Mouse (Mus musculus): Measurements from ENCODE around the gene Olfr749. TPM values are rescaled to one million over a fixed set of nuclear protein-coding genes. Genes with fewer than 3 reads are reported as not detected.
"Not testable (repeated sequence)": the region's sequence is repeated elsewhere in the genome, so short reads cannot be mapped to it uniquely, and the experiment has no call there.

Gene Olfr749
- total and polyA plus RNA-seq, 3 experiments = not detected

DNA sequence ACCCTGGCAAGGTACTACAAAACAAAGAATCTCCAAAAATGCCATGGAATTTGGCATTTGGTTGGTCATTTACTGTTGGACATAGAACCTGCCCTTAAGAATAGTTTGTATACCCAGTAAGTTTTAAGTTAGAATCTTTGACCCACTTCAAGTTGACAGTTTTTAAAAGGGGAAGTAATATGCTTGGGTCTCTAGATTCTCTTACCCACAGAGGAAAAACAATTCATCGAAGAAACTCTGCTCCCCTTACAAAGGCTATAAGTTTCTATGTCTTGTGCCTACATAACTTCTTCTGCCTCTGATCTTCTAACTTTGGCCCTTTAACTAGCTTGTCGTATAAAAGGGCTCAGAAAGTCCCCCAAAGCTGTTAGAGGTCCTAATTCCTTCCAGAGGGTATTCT is 4.6 kb downstream of the Olfr749 start:
- Histone ChIP-seq H3K9ac (ENCODE audit: control insufficient read depth, low read depth, low read length, poor library complexity, severe bottlenecking) (no peak overlapping the region), H3K4me3 (ENCODE audit: control insufficient read depth in 1 of 2, insufficient read depth in 1 of 2, low read depth in 2 of 2, low read length in 2 of 2) (no peak overlapping the region), H3K27ac (ENCODE audit: control insufficient read depth, low read depth, low read length) (no peak overlapping the region), H3K4me1 (ENCODE audit: control insufficient read depth in 1 of 2, insufficient read depth in 2 of 2, low read length in 2 of 2) (no peaks in the 10 kb centered on the region), H3K79me2 (ENCODE audit: control insufficient read depth, insufficient read depth, low read length, poor library complexity) (no peaks in the 10 kb centered on the region), H3K36me3 (ENCODE audit: control insufficient read depth in 1 of 2, insufficient read depth in 2 of 2, low read length in 2 of 2) (no peaks in the 10 kb centered on the region), H3K27me3 (ENCODE audit: control insufficient read depth in 1 of 2, insufficient read depth in 2 of 2, low read length in 2 of 2) (no peaks in the 10 kb centered on the region), H3K9me3 (replicated peaks; ENCODE audit: insufficient read depth, low read length) (no peaks in the 10 kb centered on the region)
- no peak for DNase-seq (ENCODE audit: low read depth, low spot score)
- TF ChIP-seq ELF1 (IDR thresholded peaks at IDR 0.05; ENCODE audit: low read depth, low read length) = no peak
- no peak for TF ChIP-seq MAX (IDR thresholded peaks at IDR 0.05; ENCODE audit: low read length)
- TF ChIP-seq BHLHE40 (IDR thresholded peaks at IDR 0.05; ENCODE audit: borderline replicate concordance, low read depth, low read length) = no peak
- no peak for TF ChIP-seq GABPA (IDR thresholded peaks at IDR 0.05; ENCODE audit: low read depth, low read length)
- no peak for TF ChIP-seq MYC (IDR thresholded peaks at IDR 0.05; ENCODE audit: low read depth, low read length)
- TF ChIP-seq NELFE (IDR thresholded peaks at IDR 0.05; ENCODE audit: low read depth, low read length) = no peak
- no peak for TF ChIP-seq CHD2 (IDR thresholded peaks at IDR 0.05; ENCODE audit: low read length)
- no peak for TF ChIP-seq MXI1 (IDR thresholded peaks at IDR 0.05; ENCODE audit: low read depth, low read length)
- TF ChIP-seq CHD1 (IDR thresholded peaks at IDR 0.05; ENCODE audit: low read depth, low read length) = no peak
- TF ChIP-seq ZNF384 (IDR thresholded peaks at IDR 0.05; ENCODE audit: low read depth, low read length) = no peak
- TF ChIP-seq POLR2AphosphoS2 (IDR thresholded peaks at IDR 0.05; ENCODE audit: low read length) = no peak
- TF ChIP-seq HCFC1 (IDR thresholded peaks at IDR 0.05; ENCODE audit: low read depth, low read length) = no peak
- TF ChIP-seq TAL1 (IDR thresholded peaks at IDR 0.05; ENCODE audit: low read length) = no peak

DNA sequence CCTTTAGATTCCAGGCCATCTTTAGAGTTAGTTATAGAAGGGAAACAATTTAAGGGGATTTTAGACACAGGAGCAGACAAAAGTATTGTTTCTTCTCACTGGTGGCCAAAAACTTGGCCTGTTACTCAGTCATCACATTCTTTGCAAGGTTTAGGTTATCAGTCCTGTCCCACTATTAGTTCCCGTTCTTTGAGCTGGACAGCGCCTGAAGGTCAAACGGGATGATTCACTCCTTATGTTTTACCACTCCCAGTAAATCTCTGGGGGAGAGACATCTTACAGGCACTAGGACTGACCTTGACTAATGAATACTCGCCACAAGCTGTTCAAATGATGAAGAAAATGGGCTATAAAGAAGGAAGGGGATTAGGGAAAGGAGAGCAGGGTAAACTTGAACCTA is 22.5 kb downstream of the Olfr749 start:
- DNase-seq (ENCODE audit: low read depth, low spot score); H3K79me2 ChIP-seq (ENCODE audit: control insufficient read depth, insufficient read depth, low read length, poor library complexity); H3K27ac ChIP-seq (ENCODE audit: control insufficient read depth, low read depth, low read length); H3K9me3 ChIP-seq (replicated peaks; ENCODE audit: insufficient read depth, low read length); H3K4me1 ChIP-seq (ENCODE audit: control insufficient read depth in 1 of 2, insufficient read depth in 2 of 2, low read length in 2 of 2); H3K9ac ChIP-seq (ENCODE audit: control insufficient read depth, low read depth, low read length, poor library complexity, severe bottlenecking); H3K27me3 ChIP-seq (ENCODE audit: control insufficient read depth in 1 of 2, insufficient read depth in 2 of 2, low read length in 2 of 2); H3K36me3 ChIP-seq (ENCODE audit: control insufficient read depth in 1 of 2, insufficient read depth in 2 of 2, low read length in 2 of 2); H3K4me3 ChIP-seq (ENCODE audit: control insufficient read depth in 1 of 2, insufficient read depth in 1 of 2, low read depth in 2 of 2, low read length in 2 of 2): not testable (repeated sequence)

DNA sequence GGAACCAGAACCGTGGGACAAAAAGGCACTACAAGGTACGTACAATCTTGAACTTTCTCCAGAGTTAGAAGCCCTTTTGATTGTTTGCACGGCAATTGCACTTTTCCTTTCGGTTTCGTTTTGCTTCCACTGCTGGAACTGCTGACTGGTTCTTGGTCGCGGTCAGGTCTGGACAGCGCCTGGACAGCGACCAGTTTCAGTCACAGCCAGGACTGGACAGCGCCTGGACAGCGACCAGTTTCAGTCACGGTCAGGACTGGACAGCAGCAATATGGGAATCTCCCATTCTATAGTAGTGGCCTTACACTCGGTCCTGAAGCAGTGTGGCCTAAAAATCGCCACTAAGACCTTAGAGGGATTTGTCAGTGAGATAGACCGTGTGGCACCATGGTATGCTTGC is 25.0 kb downstream of the Olfr749 start:
- DNase-seq (ENCODE audit: low read depth, low spot score); H3K9ac ChIP-seq (ENCODE audit: control insufficient read depth, low read depth, low read length, poor library complexity, severe bottlenecking); H3K36me3 ChIP-seq (ENCODE audit: control insufficient read depth in 1 of 2, insufficient read depth in 2 of 2, low read length in 2 of 2); H3K27ac ChIP-seq (ENCODE audit: control insufficient read depth, low read depth, low read length); H3K4me1 ChIP-seq (ENCODE audit: control insufficient read depth in 1 of 2, insufficient read depth in 2 of 2, low read length in 2 of 2); H3K79me2 ChIP-seq (ENCODE audit: control insufficient read depth, insufficient read depth, low read length, poor library complexity); H3K9me3 ChIP-seq (replicated peaks; ENCODE audit: insufficient read depth, low read length); H3K27me3 ChIP-seq (ENCODE audit: control insufficient read depth in 1 of 2, insufficient read depth in 2 of 2, low read length in 2 of 2); H3K4me3 ChIP-seq (ENCODE audit: control insufficient read depth in 1 of 2, insufficient read depth in 1 of 2, low read depth in 2 of 2, low read length in 2 of 2): not testable (repeated sequence)
